In the genomic region with DNA sequence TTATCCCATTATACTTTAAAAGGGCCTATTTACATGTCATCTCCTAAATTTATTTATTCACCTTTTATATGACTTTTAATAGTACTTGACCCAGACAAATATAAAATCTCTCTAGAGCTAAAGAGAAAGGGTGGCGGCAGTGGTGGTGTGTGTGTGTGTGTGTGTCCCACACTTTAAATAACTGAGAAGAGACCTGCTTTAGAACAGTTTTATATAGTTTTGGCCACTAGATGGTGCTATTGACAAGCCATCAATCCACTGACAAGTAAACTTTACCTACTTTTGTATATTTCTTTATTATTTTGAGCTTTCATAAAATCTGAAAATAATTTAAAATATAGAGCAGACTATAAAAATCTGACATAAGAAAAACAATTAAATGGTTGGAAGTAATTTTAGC, we compare ENCODE assay signal across 7 mouse cellular contexts. TPM values are rescaled to one million over a fixed set of nuclear protein-coding genes. Genes with fewer than 3 reads are reported as not detected.
A peak's percentile ranks its signal among the peaks of the same experiment; 100 is the strongest.
DNase-seq lines count a peak whose midpoint lies in the region.

No protein-coding gene starts in this region.

- DNase-seq in layer of hippocampus, adult 9-10 months (ENCODE audit: low spot score) = peak; percentile 71
- no peak for DNase-seq in layer of hippocampus, adult 11-12 months (ENCODE audit: low spot score)
- DNase-seq in MEL-GATA-1-ER (ENCODE audit: extremely low read depth, low read depth) = peak; percentile 54
- DNase-seq in c-Kit-positive CD71-positive TER-119-negative erythroid progenitor cells, embryonic 14.5 days (ENCODE audit: low read depth) = peak; percentile 64
- peak; percentile 61 for DNase-seq in lung, postnatal 10 days
- no peak for DNase-seq in frontal cortex, postnatal 10 days (ENCODE audit: low spot score in 2 of 2)
- no peak for DNase-seq in layer of hippocampus, postnatal 10 days (ENCODE audit: low spot score in 2 of 2)

RNA-seq across cellular contexts. Expression of a gene that starts 19.1 kb away (rescaled TPM):
- total RNA-seq in layer of hippocampus, postnatal 10 days (2021) = 10 to 100 TPM; 19.3 to 19.5 TPM

Comparison
In these comparisons a context has a peak if more than half of its experiments do, and no peak if none do; other contexts are left out.
1. DNase-seq: peak in layer of hippocampus, adult 9-10 months (single experiment), MEL-GATA-1-ER (single experiment), c-Kit-positive CD71-positive TER-119-negative erythroid progenitor cells, embryonic 14.5 days (single experiment) and lung, postnatal 10 days (single experiment); none in layer of hippocampus, adult 11-12 months (single experiment), frontal cortex, postnatal 10 days (0 of 2) and layer of hippocampus, postnatal 10 days (0 of 2).